Mouse (Mus musculus) adrenal gland, postnatal 10 days (tissue): ENCODE data around the gene Ostc. TPM values are rescaled to one million over a fixed set of nuclear protein-coding genes. Genes with fewer than 3 reads are reported as not detected.

ENCODE experiments used
- DNase-seq: peaks from one replicate; pipeline ENCODE4 v3.0.0; 2021; ENCODE audit warnings: mixed read lengths
- total RNA-seq, 2 experiments: library from RNA; stranded (reverse); gene quantifications; 2 replicates each; pipeline ENCODE4 v1.2.3; 2021

Gene Ostc
- total RNA-seq, 2 experiments from 2014 or later: 88.9 to 114 TPM

GRCm38 (mm10) chr3:130646110-130646810 is 63.0 kb downstream of the Ostc start:
- no peak for DNase-seq

Other genes starting within 250 kb of the Ostc start
- 1 to 10 TPM; 3.2 to 7.6 TPM for gene Etnppl, start 92.0 kb downstream of the Ostc start, total RNA-seq
- 100 to 1,000 TPM; 787 to 809 TPM for gene Rpl34, start 21.0 kb upstream of the Ostc start, total RNA-seq